Mouse (Mus musculus) adipocyte (in vitro differentiated cells): ENCODE measurements around the gene Pex5l.

Source experiments
- DNase-seq: peaks from one replicate; pipeline ENCODE4 v3.0.0-alpha.2; 2016; ENCODE audit warnings: low spot score

The Pex5l gene

GRCm38 (mm10) chr3:33142901-33143461, at the start of gene Pex5l:
Gene Pex5l (minus strand): TSS chr3:33143247.
- no peak for DNase-seq

- no peak for DNase-seq
These were observed 22.1 kb upstream of the Pex5l start for GRCm38 (mm10) chr3:33165186-33165585.

GRCm38 (mm10) chr3:33163821-33164220, 20.8 kb upstream of the Pex5l start:
- DNase-seq = no peak

GRCm38 (mm10) chr3:33143592-33143991, 545 bp upstream of the Pex5l start:
- no peak for DNase-seq

GRCm38 (mm10) chr3:33142398-33142797, 649 bp downstream of the Pex5l start:
- DNase-seq = no peak

GRCm38 (mm10) chr3:33129944-33130343, 13.1 kb downstream of the Pex5l start:
- no peak for DNase-seq

GRCm38 (mm10) chr3:33124796-33125195, 18.3 kb downstream of the Pex5l start:
- no peak for DNase-seq

GRCm38 (mm10) chr3:33105785-33106184, 37.3 kb downstream of the Pex5l start:
- DNase-seq = no peak

- no peak for DNase-seq
These were observed 39.5 kb downstream of the Pex5l start for GRCm38 (mm10) chr3:33103501-33103900.

- no peak for DNase-seq
These were observed 44.3 kb downstream of the Pex5l start for GRCm38 (mm10) chr3:33098550-33099295.

GRCm38 (mm10) chr3:33093646-33094045, 49.4 kb downstream of the Pex5l start:
- DNase-seq = no peak

- DNase-seq = no peak
These were observed 53.0 kb downstream of the Pex5l start for GRCm38 (mm10) chr3:33090001-33090400.

- no peak for DNase-seq
These were observed 53.6 kb downstream of the Pex5l start for GRCm38 (mm10) chr3:33089470-33089869.

GRCm38 (mm10) chr3:33088276-33088675, 54.8 kb downstream of the Pex5l start:
- DNase-seq = no peak

- DNase-seq = no peak
These were observed 60.2 kb downstream of the Pex5l start for GRCm38 (mm10) chr3:33082806-33083338.

- DNase-seq = no peak
These were observed 61.3 kb downstream of the Pex5l start for GRCm38 (mm10) chr3:33081793-33082192.

GRCm38 (mm10) chr3:33079658-33080057, 63.4 kb downstream of the Pex5l start:
- no peak for DNase-seq

- no peak for DNase-seq
These were observed 63.9 kb downstream of the Pex5l start for GRCm38 (mm10) chr3:33079171-33079570.

GRCm38 (mm10) chr3:33075696-33076095, 67.4 kb downstream of the Pex5l start:
- DNase-seq = no peak

- DNase-seq = no peak
These were observed 68.6 kb downstream of the Pex5l start for GRCm38 (mm10) chr3:33074266-33074981.

GRCm38 (mm10) chr3:33073905-33074265, 69.2 kb downstream of the Pex5l start:
- DNase-seq = no peak

- no peak for DNase-seq
These were observed 72.3 kb downstream of the Pex5l start for GRCm38 (mm10) chr3:33070771-33071170.

- DNase-seq = no peak
These were observed 74.9 kb downstream of the Pex5l start for GRCm38 (mm10) chr3:33068146-33068545.
